In the genomic region with DNA sequence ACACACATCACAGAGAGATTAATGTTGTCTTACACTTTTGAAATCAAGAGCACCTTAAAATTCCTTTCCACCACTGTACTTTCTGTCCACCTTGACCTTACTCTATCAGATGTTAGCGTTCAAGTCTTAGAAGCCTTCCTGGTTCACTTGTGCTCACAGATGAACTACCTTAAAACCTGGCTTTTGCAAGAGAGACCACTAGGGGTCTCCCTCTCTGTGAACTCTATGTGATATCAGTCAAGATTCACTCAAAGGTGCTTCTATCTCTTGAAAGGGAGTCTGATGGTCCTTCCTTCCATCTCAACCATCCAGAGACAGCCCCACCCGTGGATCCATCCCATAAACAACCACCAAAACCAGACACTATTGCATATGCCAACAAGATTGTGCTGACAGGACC, we compare ENCODE assay signal across 9 mouse cellular contexts.
DNase-seq lines count a peak whose midpoint lies in the region; ATAC-seq and TF ChIP-seq lines count a peak whose summit lies in the region.
"Had no signal": no experiment of that assay in that cellular context is flagged by ENCODE, and none has a peak within 500 bp of the region (broad histone marks: within the 10 kb centered on the region; RNA-seq: fewer than 3 reads in every experiment).

No protein-coding gene starts in this region.

- H3K4me2 ChIP-seq in heart, postnatal 0 days (ENCODE audit: low read depth, low read length): no peak overlapping the region
- H3K4me2 ChIP-seq in midbrain, embryonic 14.5 days (ENCODE audit: low read length): no peak overlapping the region
- no peak overlapping the region for H3K4me2 ChIP-seq in midbrain, embryonic 13.5 days (replicated peaks)
- H3K4me2 ChIP-seq: embryonic facial prominence, embryonic 13.5 days had no signal

- no peak overlapping the region for H3K27ac ChIP-seq in heart, postnatal 0 days (ENCODE audit: low read depth)
- no peak overlapping the region for H3K27ac ChIP-seq in midbrain, embryonic 14.5 days (replicated peaks; ENCODE audit: low read depth, low read length)
- no peak overlapping the region for H3K27ac ChIP-seq in midbrain, embryonic 13.5 days
- H3K27ac ChIP-seq: embryonic facial prominence, embryonic 13.5 days had no signal

- peak; percentile 16 for DNase-seq in heart, postnatal 0 days (ENCODE audit: low spot score)
- no peak for DNase-seq in heart, postnatal 25 days (ENCODE audit: low spot score)
- DNase-seq in midbrain, embryonic 14.5 days: peak; percentile 61
- DNase-seq in brain, adult 2 months (ENCODE audit: low read depth, low spot score): peak; percentile 44
- DNase-seq in left cerebral cortex, postnatal 14 days (ENCODE audit: low spot score in 2 of 2): no peak
- no peak for DNase-seq in urinary bladder, adult 2 months (ENCODE audit: low spot score)

- H3K27me3 ChIP-seq in heart, postnatal 0 days (ENCODE audit: control insufficient read depth, insufficient read depth, low read length): no peaks in the 10 kb centered on the region
- no peaks in the 10 kb centered on the region for H3K27me3 ChIP-seq in midbrain, embryonic 14.5 days (ENCODE audit: control insufficient read depth, insufficient read depth, low read length)
- H3K27me3 ChIP-seq in midbrain, embryonic 13.5 days: no peaks in the 10 kb centered on the region
- H3K27me3 ChIP-seq: embryonic facial prominence, embryonic 13.5 days had no signal

- ATAC-seq in heart, postnatal 0 days (ENCODE audit: insufficient read depth, low read depth): no peak
- no peak for ATAC-seq in midbrain, embryonic 14.5 days (ENCODE audit: low FRiP score, low TSS enrichment)
- no peak for ATAC-seq in midbrain, embryonic 13.5 days
- ATAC-seq in megakaryocyte progenitor cell, adult 5-6 weeks (replicated peaks; ENCODE audit: poor library complexity): peak; percentile 86

- H3K4me1 ChIP-seq in heart, postnatal 0 days (ENCODE audit: control insufficient read depth, insufficient read depth): no peaks in the 10 kb centered on the region
- no peaks in the 10 kb centered on the region for H3K4me1 ChIP-seq in midbrain, embryonic 14.5 days (ENCODE audit: control insufficient read depth, insufficient read depth, low read length)
- H3K4me1 ChIP-seq in midbrain, embryonic 13.5 days (replicated peaks): no peaks in the 10 kb centered on the region
- H3K4me1 ChIP-seq: embryonic facial prominence, embryonic 13.5 days had no signal

- H3K36me3 ChIP-seq in heart, postnatal 0 days (replicated peaks; ENCODE audit: control insufficient read depth, insufficient read depth, low read length): no peaks in the 10 kb centered on the region
- no peaks in the 10 kb centered on the region for H3K36me3 ChIP-seq in midbrain, embryonic 14.5 days (ENCODE audit: control insufficient read depth, insufficient read depth, low read length)
- H3K36me3 ChIP-seq in midbrain, embryonic 13.5 days: no peaks in the 10 kb centered on the region
- H3K36me3 ChIP-seq: embryonic facial prominence, embryonic 13.5 days had no signal

- no peak overlapping the region for H3K9ac ChIP-seq in heart, postnatal 0 days (replicated peaks; ENCODE audit: low read depth, low read length)
- no peak overlapping the region for H3K9ac ChIP-seq in midbrain, embryonic 14.5 days (replicated peaks; ENCODE audit: low read length)
- H3K9ac ChIP-seq in midbrain, embryonic 13.5 days (replicated peaks): no peak overlapping the region
- H3K9ac ChIP-seq: embryonic facial prominence, embryonic 13.5 days had no signal

- H3K9me3 ChIP-seq in heart, postnatal 0 days (replicated peaks; ENCODE audit: control insufficient read depth, low read length): no peaks in the 10 kb centered on the region
- no peaks in the 10 kb centered on the region for H3K9me3 ChIP-seq in midbrain, embryonic 14.5 days (ENCODE audit: control insufficient read depth, low read length)
- H3K9me3 ChIP-seq in midbrain, embryonic 13.5 days: no peaks in the 10 kb centered on the region
- H3K9me3 ChIP-seq: embryonic facial prominence, embryonic 13.5 days had no signal

- TF ChIP-seq EP300 in heart, postnatal 0 days (IDR thresholded peaks at IDR 0.05; ENCODE audit: low read depth): no peak

- intact Hi-C loops in heart, postnatal 25 days (cut with DNase I): loop anchor here (5.0 kb wide), 2 partner anchors 349 to 529 kb away; no protein-coding TSS in a partner anchor
- intact Hi-C loops in left cerebral cortex, postnatal 14 days (cut with DNase I): no loop called here

- no peak overlapping the region for H3K4me3 ChIP-seq in heart, postnatal 0 days (ENCODE audit: low read depth, low read length)
- no peak overlapping the region for H3K4me3 ChIP-seq in midbrain, embryonic 14.5 days (replicated peaks; ENCODE audit: low read depth, low read length)
- H3K4me3 ChIP-seq in midbrain, embryonic 13.5 days (replicated peaks): no peak overlapping the region
- H3K4me3 ChIP-seq: embryonic facial prominence, embryonic 13.5 days had no signal

- TF ChIP-seq CTCF in heart, postnatal 0 days (IDR thresholded peaks at IDR 0.05; ENCODE audit: low read depth): peak; percentile 58

- 30% methylated on average over 2 of the region's 2 CpGs for WGBS in heart, postnatal 0 days
- WGBS in midbrain, embryonic 14.5 days: 52% methylated on average over 2 of the region's 2 CpGs
- WGBS in midbrain, embryonic 13.5 days: 67% methylated on average over 2 of the region's 2 CpGs

Comparison
In these comparisons a context has a peak if more than half of its experiments do, and no peak if none do; other contexts are left out.
1. DNase-seq: peak in heart, postnatal 0 days (single experiment), midbrain, embryonic 14.5 days (single experiment) and brain, adult 2 months (single experiment); none in heart, postnatal 25 days (single experiment), left cerebral cortex, postnatal 14 days (0 of 2) and urinary bladder, adult 2 months (single experiment).